In the genomic region with DNA sequence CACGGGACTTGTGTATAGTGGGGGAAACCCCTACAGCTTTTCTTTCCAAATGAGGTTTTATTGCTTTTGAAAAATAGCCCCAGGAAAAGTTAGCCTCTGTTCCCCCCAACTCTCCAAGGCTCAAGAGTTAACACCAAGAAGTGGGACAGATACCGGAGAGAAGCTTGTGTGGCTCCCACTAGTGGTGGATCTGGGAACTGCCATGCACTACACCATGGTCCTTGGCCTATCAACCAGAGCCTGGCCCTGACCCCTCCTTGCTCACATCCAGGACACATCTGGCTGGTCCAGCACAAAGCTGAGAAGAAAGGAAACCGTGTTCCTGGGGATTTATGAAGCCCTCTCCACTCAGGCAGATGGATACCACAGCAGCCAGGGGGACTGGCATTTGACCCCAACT, we compare ENCODE assay signal across 8 mouse cellular contexts.
DNase-seq lines count a peak whose midpoint lies in the region; ATAC-seq lines count a peak whose summit lies in the region.

No protein-coding gene starts in this region.

- peak; percentile 49 to 77 for DNase-seq in cerebellum, postnatal 14 days
- no peak for DNase-seq in cerebellum, adult 9-10 months
- DNase-seq in right cerebral cortex, postnatal 14 days, result peak; percentile 40
- no peak for DNase-seq in right cerebral cortex, adult 18-20 months
- peak; percentile 57 to 79 for DNase-seq in heart, postnatal 10 days
- DNase-seq in lung, postnatal 36 days, result peak; percentile 71
- peak; percentile 43 to 57 for DNase-seq in thymus, postnatal 36 days

- intact Hi-C loops in heart, postnatal 10 days (cut with DNase I), result loop anchor here (2.0 kb wide), 1 partner anchor 49 kb away; no protein-coding TSS in a partner anchor

- peak; percentile 71; the same call in 1 of the 2 replicates for ATAC-seq in common myeloid progenitor, adult 5-6 weeks (replicated peaks; ENCODE audit: low read depth, poor library complexity, severe bottlenecking)

Comparison
In these comparisons a context has a peak if more than half of its experiments do, and no peak if none do; other contexts are left out.
1. DNase-seq: peak in cerebellum, postnatal 14 days (2 of 2), right cerebral cortex, postnatal 14 days (single experiment), heart, postnatal 10 days (2 of 2), lung, postnatal 36 days (single experiment) and thymus, postnatal 36 days (2 of 2); none in cerebellum, adult 9-10 months (single experiment) and right cerebral cortex, adult 18-20 months (single experiment).